Mouse (Mus musculus) stomach, embryonic 14.5 days (tissue): ENCODE results near the gene Gen1. TPM values are rescaled to one million over a fixed set of nuclear protein-coding genes. Genes with fewer than 3 reads are reported as not detected.

Experiments used
- ATAC-seq: fragments of 200-750 bp; cut with Nextera tagmentation; 2 replicates; pipeline ENCODE4 v1.8.0; 2017; ENCODE audit warnings: low read depth, moderate TSS enrichment; ENCODE audit not compliant: insufficient number of reproducible peaks, insufficient read depth, low FRiP score
- H3K27ac ChIP-seq: fragments of 300-500 bp; sonication (generic); 2 replicates; pipeline ENCODE4 v1.5.1; 2014; ENCODE audit warnings: mild to moderate bottlenecking, low read length, moderate library complexity, mixed read lengths
- H3K27me3 ChIP-seq: fragments of 300-500 bp; sonication (generic); 2 replicates; pipeline ENCODE4 v1.6.1; 2014; ENCODE audit warnings: low read length, control low read depth, mixed read lengths; ENCODE audit not compliant: control insufficient read depth, insufficient read depth
- H3K36me3 ChIP-seq: fragments of 300-500 bp; sonication (generic); 2 replicates; pipeline ENCODE4 v1.6.1; 2014; ENCODE audit warnings: mild to moderate bottlenecking, control low read depth, low read length, moderate library complexity, mixed read lengths; ENCODE audit not compliant: control insufficient read depth, insufficient read depth
- H3K4me1 ChIP-seq: fragments of 300-500 bp; sonication (generic); 2 replicates; pipeline ENCODE4 v1.6.1; 2014; ENCODE audit warnings: low read length, control low read depth, mixed read lengths; ENCODE audit not compliant: control insufficient read depth, insufficient read depth
- H3K4me2 ChIP-seq: fragments of 300-500 bp; sonication (generic); replicated peaks from 2 replicates; pipeline ENCODE4 v1.6.1; 2014; ENCODE audit warnings: low read depth, low read length, control low read depth
- H3K4me3 ChIP-seq: fragments of 300-500 bp; sonication (generic); 2 replicates; pipeline ENCODE4 v1.5.1; 2014; ENCODE audit warnings: low read depth, low read length, control low read depth
- H3K9ac ChIP-seq: fragments of 300-500 bp; sonication (generic); replicated peaks from 2 replicates; pipeline ENCODE4 v1.6.1; 2014; ENCODE audit warnings: low read depth, mild to moderate bottlenecking, control low read depth, low read length, moderate library complexity, mixed read lengths
- H3K9me3 ChIP-seq: fragments of 300-500 bp; sonication (generic); 2 replicates; pipeline ENCODE4 v1.6.1; 2016; ENCODE audit warnings: low read depth, low read length, control low read depth; ENCODE audit not compliant: control insufficient read depth
- WGBS: fragments of 180-500 bp; shearing (Covaris S2); extraction: QIAGEN DNeasy Blood & Tissue Kit; methylation state at CpG from one replicate; pipeline ENCODE4 v1.1.7; 2014; 5-methylcytosine and 5-hydroxymethylcytosine counted together
- polyA plus RNA-seq: library from polyadenylated mRNA; unstranded; fragments of >200 nt; fragmentation: Nextera tagmentation; extraction: Ambion mirVana; gene quantifications from 2 replicates; pipeline ENCODE4 v1.2.1, GENCODE M21; 2014

The Gen1 gene
- polyA plus RNA-seq, 1 experiment from 2014 or later, result 15.9 TPM

- Histone ChIP-seq H3K36me3 (no peaks in the 10 kb centered on the region), H3K4me2 (no peak overlapping the region), H3K9ac (no peak overlapping the region), H3K27me3 (no peaks in the 10 kb centered on the region), H3K4me1 (no peaks in the 10 kb centered on the region), H3K27ac (no peak overlapping the region), H3K4me3 (no peak overlapping the region), H3K9me3 (no peaks in the 10 kb centered on the region)
- 62% methylated on average over 2 of the region's 2 CpGs for WGBS
- no peak for ATAC-seq
Observed at GRCm38 (mm10) chr12:11235996-11236395, 29.6 kb downstream of the Gen1 start.

DNA sequence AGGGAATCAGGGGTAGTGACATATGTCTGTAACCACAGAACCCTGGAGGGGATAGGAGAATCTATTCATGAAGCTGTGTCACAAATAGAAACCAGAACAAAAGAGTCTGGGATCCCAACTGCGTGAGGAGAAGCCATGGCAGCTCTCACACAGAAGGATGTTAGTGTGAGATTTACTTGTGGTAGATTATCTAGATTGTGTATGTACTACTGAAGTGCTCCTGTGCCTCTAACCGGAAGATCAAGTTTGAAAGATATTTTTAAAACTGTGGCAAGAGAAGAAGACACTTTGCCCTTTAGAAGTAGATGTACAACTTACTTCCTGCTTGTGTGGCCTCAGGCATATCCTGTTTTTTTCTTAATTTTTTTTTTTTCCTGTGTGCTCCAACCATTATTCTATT is 35.3 kb downstream of the Gen1 start:
- Histone ChIP-seq H3K4me2 (no peak overlapping the region), H3K9me3 (no peaks in the 10 kb centered on the region), H3K27me3 (no peaks in the 10 kb centered on the region), H3K27ac (no peak overlapping the region), H3K36me3 (no peaks in the 10 kb centered on the region), H3K9ac (no peak overlapping the region), H3K4me3 (no peak overlapping the region), H3K4me1 (no peaks in the 10 kb centered on the region)
- 82% methylated on average over 2 of the region's 2 CpGs for WGBS
- no peak for ATAC-seq

- H3K4me3 ChIP-seq, result no peak overlapping the region
- 65% methylated on average over 5 of the region's 5 CpGs for WGBS
- no peaks in the 10 kb centered on the region for H3K36me3 ChIP-seq
- H3K4me2 ChIP-seq, result no peak overlapping the region
- no peaks in the 10 kb centered on the region for H3K27me3 ChIP-seq
- H3K9me3 ChIP-seq, result no peaks in the 10 kb centered on the region
- H3K27ac ChIP-seq, result no peak overlapping the region
- no peak for ATAC-seq
- no peak overlapping the region for H3K9ac ChIP-seq
- H3K4me1 ChIP-seq, result no peaks in the 10 kb centered on the region
Observed at GRCm38 (mm10) chr12:11226529-11227268, 38.9 kb downstream of the Gen1 start.

- no peak for ATAC-seq
- H3K4me1 ChIP-seq, result no peaks in the 10 kb centered on the region
- H3K9ac ChIP-seq, result no peak overlapping the region
- 70% methylated on average over 1 of the region's 1 CpGs for WGBS
- H3K36me3 ChIP-seq, result no peaks in the 10 kb centered on the region
- H3K27me3 ChIP-seq, result no peaks in the 10 kb centered on the region
- no peak overlapping the region for H3K4me3 ChIP-seq
- no peak overlapping the region for H3K27ac ChIP-seq
- no peaks in the 10 kb centered on the region for H3K9me3 ChIP-seq
- H3K4me2 ChIP-seq, result no peak overlapping the region
Observed at GRCm38 (mm10) chr12:11226123-11226522, 39.5 kb downstream of the Gen1 start.

GRCm38 (mm10) chr12:11224722-11225121 is 40.9 kb downstream of the Gen1 start:
- no peaks in the 10 kb centered on the region for H3K27me3 ChIP-seq
- ATAC-seq, result no peak
- WGBS, result 12% methylated on average over 5 of the region's 5 CpGs
- H3K4me2 ChIP-seq, result no peak overlapping the region
- no peak overlapping the region for H3K27ac ChIP-seq
- no peak overlapping the region for H3K4me3 ChIP-seq
- no peaks in the 10 kb centered on the region for H3K4me1 ChIP-seq
- no peaks in the 10 kb centered on the region for H3K36me3 ChIP-seq
- H3K9me3 ChIP-seq, result no peaks in the 10 kb centered on the region
- H3K9ac ChIP-seq, result no peak overlapping the region

DNA sequence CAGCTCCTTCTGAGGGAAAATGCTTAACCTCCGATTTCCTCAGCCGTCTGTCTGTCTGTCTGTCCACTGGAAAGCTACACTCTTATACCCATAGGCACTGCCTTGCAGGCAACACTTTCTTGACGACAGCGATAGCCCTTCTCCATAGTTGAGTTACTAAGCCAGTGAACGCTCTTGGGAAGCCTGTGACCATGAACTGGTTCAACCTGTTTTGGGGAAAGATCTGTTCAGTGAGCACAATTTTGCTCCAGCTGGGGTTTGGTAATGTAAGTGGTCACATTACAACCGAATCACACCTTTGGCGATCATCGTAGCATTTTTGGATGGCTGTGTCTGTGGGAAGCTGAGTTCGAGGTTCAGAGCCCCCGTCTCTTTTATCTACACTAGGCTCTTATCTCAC is 42.5 kb downstream of the Gen1 start:
- Histone ChIP-seq H3K9me3 (no peaks in the 10 kb centered on the region), H3K27ac (no peak overlapping the region), H3K4me3 (no peak overlapping the region), H3K9ac (no peak overlapping the region), H3K36me3 (no peaks in the 10 kb centered on the region), H3K4me2 (no peak overlapping the region), H3K27me3 (no peaks in the 10 kb centered on the region), H3K4me1 (no peaks in the 10 kb centered on the region)
- WGBS, result 76% methylated on average over 10 of the region's 10 CpGs
- peak; percentile 46; the same call in 1 of the 2 replicates for ATAC-seq

DNA sequence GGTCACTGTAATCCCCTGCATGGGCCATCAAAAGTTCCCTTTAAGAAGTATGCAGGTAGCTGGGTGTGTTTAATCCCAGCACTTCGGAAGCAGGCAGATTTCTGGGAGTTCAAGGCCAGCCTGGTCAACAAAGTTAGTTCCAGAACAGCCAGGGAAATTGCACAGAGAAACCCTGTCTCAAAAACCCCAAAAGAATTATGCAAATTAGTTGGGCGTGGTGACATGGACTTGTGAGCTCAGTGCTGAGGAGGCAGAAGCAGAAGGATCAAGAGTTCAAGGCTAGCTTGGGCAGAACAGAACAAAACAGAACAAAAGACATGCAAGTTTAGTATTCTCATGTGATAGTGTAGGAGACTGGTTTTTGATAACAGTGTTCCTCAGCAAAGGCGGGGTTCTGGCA is 43.0 kb downstream of the Gen1 start:
- ATAC-seq, result no peak
- no peaks in the 10 kb centered on the region for H3K36me3 ChIP-seq

DNA sequence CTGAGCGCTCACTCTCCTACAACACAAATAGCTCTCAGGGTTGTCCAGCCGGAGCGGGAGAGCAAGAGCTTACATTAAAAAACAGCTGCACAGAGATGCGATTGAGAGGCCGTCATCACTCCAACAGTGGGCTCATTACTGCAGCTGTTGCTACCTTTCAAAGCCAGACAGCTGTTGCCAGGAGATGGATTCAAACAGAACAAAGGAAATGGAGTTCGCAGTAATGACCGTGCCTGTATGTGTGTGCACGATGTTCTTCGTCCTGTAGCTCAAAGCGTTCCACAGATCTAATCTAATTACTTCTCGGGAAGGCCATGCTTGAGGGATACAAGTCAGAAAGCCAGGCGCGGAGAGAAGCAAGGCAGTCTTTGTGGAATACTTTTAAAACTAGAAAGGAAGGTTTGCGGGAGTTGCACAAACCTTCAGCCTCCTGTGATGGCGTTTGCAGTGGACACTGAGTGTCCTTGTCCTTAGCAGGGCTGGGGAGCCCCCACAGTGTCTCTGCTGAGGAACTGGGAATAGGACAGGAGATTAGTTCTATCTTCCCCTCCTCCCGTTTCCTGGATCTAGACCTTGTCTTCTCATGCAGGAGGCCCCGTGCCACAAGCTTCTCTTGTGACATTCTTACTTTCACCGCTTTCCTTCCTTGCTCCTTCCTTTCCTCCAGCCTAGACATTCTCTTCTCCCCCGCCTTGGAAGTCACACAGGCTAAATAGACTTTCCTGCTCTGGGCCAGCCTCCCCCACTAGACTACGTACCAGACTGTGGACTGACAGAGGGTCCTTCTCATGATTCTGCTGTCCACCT is 43.9 kb downstream of the Gen1 start:
- H3K9ac ChIP-seq, result no peak overlapping the region
- no peak overlapping the region for H3K4me3 ChIP-seq
- ATAC-seq, result peak; percentile 15; the same call in 1 of the 2 replicates
- WGBS, result 58% methylated on average over 20 of the region's 20 CpGs
- no peaks in the 10 kb centered on the region for H3K9me3 ChIP-seq
- H3K4me1 ChIP-seq, result no peaks in the 10 kb centered on the region
- H3K27ac ChIP-seq, result no peak overlapping the region
- H3K27me3 ChIP-seq, result no peaks in the 10 kb centered on the region
- H3K4me2 ChIP-seq, result no peak overlapping the region
- no peaks in the 10 kb centered on the region for H3K36me3 ChIP-seq

More for the DNA sequence above, 43.0 kb downstream of the Gen1 start:
- Histone ChIP-seq H3K9me3 (no peaks in the 10 kb centered on the region), H3K9ac (no peak overlapping the region), H3K4me1 (no peaks in the 10 kb centered on the region), H3K27ac (no peak overlapping the region), H3K4me3 (no peak overlapping the region), H3K27me3 (no peaks in the 10 kb centered on the region), H3K4me2 (no peak overlapping the region)
- WGBS, result 54% methylated on average over 3 of the region's 3 CpGs
